Mouse (Mus musculus): ENCODE measurements around the gene Olfr1394.

DNA sequence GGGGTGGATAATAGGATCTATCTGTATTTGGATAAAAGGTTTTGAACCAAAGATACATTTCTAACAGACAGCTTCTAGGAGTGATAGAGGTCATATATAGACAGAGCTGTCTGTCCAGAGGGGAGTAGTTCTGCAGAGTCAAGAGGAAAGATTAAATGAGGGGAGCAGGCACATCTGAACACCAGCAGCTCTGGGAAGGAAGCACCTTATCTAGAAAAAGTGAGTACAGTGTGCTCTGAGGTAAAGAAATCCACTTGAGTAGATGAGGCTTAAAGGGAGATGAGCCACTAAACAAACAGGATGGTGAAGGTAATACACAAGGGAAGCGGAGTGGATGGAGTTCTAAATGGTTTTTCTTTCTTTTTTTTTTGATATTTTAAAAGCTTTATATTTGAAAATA, 53.3 kb downstream of the Olfr1394 start:
- TF ChIP-seq CTCF (IDR thresholded peaks at IDR 0.05; ENCODE audit: control insufficient read depth, insufficient read depth, low read length) (no peak), POLR2A (IDR thresholded peaks at IDR 0.05; ENCODE audit: borderline replicate concordance, control insufficient read depth, low read depth, low read length) (no peak)
